In genomic region chr9:63109020-63109781, GRCm38 (mm10) we compare ENCODE assay signal across 8 mouse cellular contexts. TPM values are rescaled to one million over a fixed set of nuclear protein-coding genes. Genes with fewer than 3 reads are reported as not detected.
DNase-seq lines count a peak whose midpoint lies in the region; ATAC-seq lines count a peak whose summit lies in the region.

No protein-coding gene starts in this region.

- peak; percentile 49 for DNase-seq in thymus, postnatal 4 days
- DNase-seq in thymus, postnatal 25 days: no peak
- DNase-seq in forebrain, embryonic 10.5 days (ENCODE audit: extremely low spot score, low spot score): peak; percentile 68
- peak; percentile 99 for DNase-seq in kidney, postnatal 10 days
- peak; percentile 86 for DNase-seq in liver
- peak; percentile 48 for DNase-seq in spleen, postnatal 36 days (ENCODE audit: low spot score in 2 of 2)

- H3K4me2 ChIP-seq in heart, embryonic 13.5 days: peak overlapping the region; percentile 71
- H3K4me2 ChIP-seq in midbrain, embryonic 16.5 days (ENCODE audit: low read length): peak overlapping the region; percentile 93

- 0 out of 2 replicates have a peak, but pooled peaks cover 4% of the 10 kb centered on the region for H3K27me3 ChIP-seq in forebrain, embryonic 10.5 days (ENCODE audit: poor library complexity, severe bottlenecking)
- no peaks in the 10 kb centered on the region for H3K27me3 ChIP-seq in heart, embryonic 13.5 days (replicated peaks)
- no peaks in the 10 kb centered on the region for H3K27me3 ChIP-seq in midbrain, embryonic 16.5 days (ENCODE audit: control insufficient read depth, insufficient read depth, low read depth, low read length)

- H3K27ac ChIP-seq in forebrain, embryonic 10.5 days: peak overlapping the region; percentile 90
- peak overlapping the region; percentile 100 for H3K27ac ChIP-seq in heart, embryonic 13.5 days (replicated peaks)
- peak overlapping the region; percentile 66 for H3K27ac ChIP-seq in midbrain, embryonic 16.5 days (ENCODE audit: low read length)

- ATAC-seq in heart, embryonic 13.5 days (ENCODE audit: extremely low read depth, insufficient number of reproducible peaks, low FRiP score, low TSS enrichment): peak; percentile 83
- peak; percentile 48; the same call in 1 of the 2 replicates for ATAC-seq in midbrain, embryonic 16.5 days

- H3K4me1 ChIP-seq in forebrain, embryonic 10.5 days: peaks cover 19% of the 10 kb centered on the region
- H3K4me1 ChIP-seq in heart, embryonic 13.5 days: peaks cover 17% of the 10 kb centered on the region
- peaks cover 5% of the 10 kb centered on the region; the same call in 1 of the 2 replicates for H3K4me1 ChIP-seq in midbrain, embryonic 16.5 days (ENCODE audit: control insufficient read depth, insufficient read depth, low read length)

- peak overlapping the region; percentile 61 for H3K4me3 ChIP-seq in forebrain, embryonic 10.5 days
- peak overlapping the region; percentile 68 for H3K4me3 ChIP-seq in heart, embryonic 13.5 days
- H3K4me3 ChIP-seq in midbrain, embryonic 16.5 days (ENCODE audit: low read depth, low read length): peak overlapping the region; percentile 49

- peak overlapping the region; percentile 89 for H3K9ac ChIP-seq in heart, embryonic 13.5 days
- peak overlapping the region; percentile 63 for H3K9ac ChIP-seq in midbrain, embryonic 16.5 days (ENCODE audit: low read depth, low read length)

- H3K9me3 ChIP-seq in forebrain, embryonic 10.5 days: no peaks in the 10 kb centered on the region
- no peaks in the 10 kb centered on the region for H3K9me3 ChIP-seq in heart, embryonic 13.5 days
- H3K9me3 ChIP-seq in midbrain, embryonic 16.5 days (replicated peaks; ENCODE audit: control insufficient read depth, low read length, poor library complexity, severe bottlenecking): no peaks in the 10 kb centered on the region

- H3K36me3 ChIP-seq in forebrain, embryonic 10.5 days (replicated peaks): no peaks in the 10 kb centered on the region
- H3K36me3 ChIP-seq in heart, embryonic 13.5 days: 0 out of 2 replicates have a peak, but pooled peaks cover 6% of the 10 kb centered on the region
- no peaks in the 10 kb centered on the region for H3K36me3 ChIP-seq in midbrain, embryonic 16.5 days (ENCODE audit: control insufficient read depth, insufficient read depth, low read length)

- 4% methylated on average over 34 of the region's 34 CpGs for WGBS in forebrain, embryonic 10.5 days
- WGBS in heart, embryonic 13.5 days: 1% methylated on average over 34 of the region's 34 CpGs
- WGBS in midbrain, embryonic 16.5 days: 1% methylated on average over 34 of the region's 34 CpGs

RNA-seq across cellular contexts. Expression of gene Skor1, which starts 39.6 kb away (rescaled TPM):
- polyA plus RNA-seq in forebrain, embryonic 10.5 days (2016; fragmentation: Nextera tagmentation; extraction: Ambion mirVana): 0.05 TPM in 1 of 2 replicates, not detected in the other
- polyA plus RNA-seq in heart, embryonic 13.5 days (2015; fragmentation: Nextera tagmentation; extraction: Ambion mirVana): not detected in 2 replicates
- polyA plus RNA-seq in midbrain, embryonic 16.5 days (2015; fragmentation: Nextera tagmentation; extraction: Ambion mirVana): 0.54 and 0.75 TPM in 2 replicates
